Mouse (Mus musculus) CH12.LX (cell line): ENCODE results near the gene Slc30a1. TPM values are rescaled to one million over a fixed set of nuclear protein-coding genes. Genes with fewer than 3 reads are reported as not detected.

Source experiments
- DNase-seq: peaks from one replicate; pipeline ENCODE4 v3.0.0-alpha.2; 2013; ENCODE audit errors: extremely low read depth
- H3K27ac ChIP-seq: 2 replicates; pipeline ENCODE4 v1.5.1; 2012; ENCODE audit warnings: low read depth, mild to moderate bottlenecking, control low read depth, moderate library complexity; ENCODE audit not compliant: insufficient read depth
- H3K27me3 ChIP-seq: replicated peaks from 2 replicates; pipeline ENCODE3; 2012; ENCODE audit warnings: inconsistent platforms
- H3K36me3 ChIP-seq, 2 experiments: replicated peaks in 1 of 2; 2 replicates each; pipeline versions ENCODE3 to v1.6.1; 2012; ENCODE audit warnings: inconsistent platforms in 1 of 2, low read length in 1 of 2, mild to moderate bottlenecking in 1 of 2, mixed read lengths in 1 of 2, moderate library complexity in 1 of 2; ENCODE audit not compliant: control insufficient read depth in 1 of 2, insufficient read depth in 1 of 2
- H3K4me1 ChIP-seq, 2 experiments: 2 replicates each; pipeline ENCODE4 v1.6.1; 2012; ENCODE audit warnings: inconsistent platforms in 1 of 2, moderate library complexity in 1 of 2; ENCODE audit not compliant: insufficient read depth in 2 of 2, control insufficient read depth in 1 of 2
- H3K4me2 ChIP-seq: 2 replicates; pipeline ENCODE4 v1.6.1; 2012; ENCODE audit warnings: low read depth, mild to moderate bottlenecking, control low read depth; ENCODE audit not compliant: poor library complexity, insufficient read depth, severe bottlenecking
- H3K4me3 ChIP-seq, 3 experiments: fragments of 150-350 bp in 1 of 3; sonication (generic) in 1 of 3; replicated peaks in 1 of 3; 2 replicates each; pipeline versions ENCODE3 to v1.5.1; 2011 to 2012; ENCODE audit warnings: low read depth in 2 of 3, low read length in 2 of 3, mild to moderate bottlenecking in 2 of 3, moderate library complexity in 2 of 3, control low read depth in 1 of 3, improper control_type of control experiment in 1 of 3, inconsistent platforms in 1 of 3, mixed read lengths in 1 of 3; ENCODE audit not compliant: poor library complexity in 1 of 3
- H3K79me2 ChIP-seq: replicated peaks from 2 replicates; pipeline ENCODE4 v1.6.1; 2012; ENCODE audit warnings: mild to moderate bottlenecking, moderate library complexity; ENCODE audit not compliant: control insufficient read depth, poor library complexity, insufficient read depth, severe bottlenecking; ENCODE audit errors: extremely low read depth
- H3K9ac ChIP-seq: 2 replicates; pipeline ENCODE4 v1.6.1; 2012; ENCODE audit warnings: low read depth, mild to moderate bottlenecking, control low read depth, moderate library complexity; ENCODE audit not compliant: insufficient read depth
- H3K9me3 ChIP-seq: replicated peaks from 2 replicates; pipeline ENCODE3; 2012; ENCODE audit warnings: low read length, inconsistent platforms, mixed read lengths
- CTCF ChIP-seq, 2 experiments: IDR thresholded peaks in 1 of 2; conservative IDR thresholded peaks in 1 of 2; 2 replicates each; pipeline ENCODE4 v1.5.1; 2011 to 2012; ENCODE audit warnings: low read depth in 2 of 2, low read length in 2 of 2, improper control_type of control experiment in 1 of 2, inconsistent platforms in 1 of 2, mild to moderate bottlenecking in 1 of 2, moderate library complexity in 1 of 2
- E2F4 ChIP-seq: IDR thresholded peaks from 2 replicates; pipeline ENCODE4 v1.6.1; 2011; ENCODE audit warnings: low read depth, low read length, improper control_type of control experiment; ENCODE audit not compliant: insufficient replicate concordance
- EP300 ChIP-seq: IDR thresholded peaks from 2 replicates; pipeline ENCODE4 v1.6.1; 2011; ENCODE audit warnings: low read length, improper control_type of control experiment
- ETS1 ChIP-seq: conservative IDR thresholded peaks from 2 replicates; pipeline ENCODE4 v1.6.1; 2012; ENCODE audit warnings: low read depth, mild to moderate bottlenecking, inconsistent platforms, low read length, improper control_type of control experiment, moderate library complexity
- GABPA ChIP-seq: IDR thresholded peaks from 2 replicates; pipeline ENCODE4 v1.6.1; 2012; ENCODE audit warnings: low read depth, low read length, improper control_type of control experiment, inconsistent platforms; ENCODE audit not compliant: insufficient replicate concordance
- IRF4 ChIP-seq: IDR thresholded peaks from 2 replicates; pipeline ENCODE4 v1.6.1; 2014; ENCODE audit warnings: low read depth, mild to moderate bottlenecking, inconsistent platforms, low read length, improper control_type of control experiment
- JUN ChIP-seq: IDR thresholded peaks from 2 replicates; pipeline ENCODE4 v1.6.1; 2011; ENCODE audit warnings: low read depth, mild to moderate bottlenecking, low read length, improper control_type of control experiment, moderate library complexity; ENCODE audit not compliant: insufficient read depth
- JUND ChIP-seq: conservative IDR thresholded peaks from 2 replicates; pipeline ENCODE4 v1.6.1; 2011; ENCODE audit warnings: low read depth, low read length, improper control_type of control experiment
- MAFK ChIP-seq: IDR thresholded peaks from 2 replicates; pipeline ENCODE4 v1.6.1; 2011; ENCODE audit warnings: low read length, improper control_type of control experiment; ENCODE audit not compliant: insufficient replicate concordance
- MAX ChIP-seq: IDR thresholded peaks from 2 replicates; pipeline ENCODE4 v1.6.1; 2011; ENCODE audit warnings: low read length, improper control_type of control experiment
- MEF2A ChIP-seq: IDR thresholded peaks from 2 replicates; pipeline ENCODE4 v1.6.1; 2014; ENCODE audit warnings: low read depth, mild to moderate bottlenecking, inconsistent platforms, low read length, improper control_type of control experiment, borderline replicate concordance
- NELFE ChIP-seq: IDR thresholded peaks from 2 replicates; pipeline ENCODE4 v1.6.1; 2011; ENCODE audit warnings: low read depth, low read length, improper control_type of control experiment
- PAX5 ChIP-seq: IDR thresholded peaks from 2 replicates; pipeline ENCODE4 v1.6.1; 2012; ENCODE audit warnings: low read length, inconsistent platforms, mixed read lengths
- POLR2A ChIP-seq: IDR thresholded peaks from 2 replicates; pipeline ENCODE4 v1.6.1; 2011; ENCODE audit warnings: low read depth, mild to moderate bottlenecking, improper control_type of control experiment, low read length
- POLR2AphosphoS2 ChIP-seq: IDR thresholded peaks from 2 replicates; pipeline ENCODE4 v1.6.1; 2011; ENCODE audit warnings: low read depth, low read length, improper control_type of control experiment
- RAD21 ChIP-seq: IDR thresholded peaks from 2 replicates; pipeline ENCODE4 v1.6.1; 2011; ENCODE audit warnings: low read depth, mild to moderate bottlenecking, low read length, improper control_type of control experiment, moderate library complexity
- RCOR1 ChIP-seq: conservative IDR thresholded peaks from 2 replicates; pipeline ENCODE4 v1.6.1; 2012; ENCODE audit warnings: low read depth, mild to moderate bottlenecking, inconsistent platforms, low read length, improper control_type of control experiment
- TBP ChIP-seq: conservative IDR thresholded peaks from 2 replicates; pipeline ENCODE4 v1.6.1; 2011; ENCODE audit warnings: low read depth, low read length, improper control_type of control experiment
- TCF12 ChIP-seq: IDR thresholded peaks from 2 replicates; pipeline ENCODE4 v1.6.1; 2014; ENCODE audit warnings: low read depth, mild to moderate bottlenecking, inconsistent platforms, low read length, improper control_type of control experiment
- UBTF ChIP-seq: IDR thresholded peaks from 2 replicates; pipeline ENCODE4 v1.6.1; 2012; ENCODE audit warnings: low read depth, mild to moderate bottlenecking, inconsistent platforms, low read length, improper control_type of control experiment, moderate library complexity
- USF1 ChIP-seq: IDR thresholded peaks from 2 replicates; pipeline ENCODE4 v1.6.1; 2014; ENCODE audit warnings: low read depth, mild to moderate bottlenecking, inconsistent platforms, low read length, improper control_type of control experiment
- ZC3H11A ChIP-seq: IDR thresholded peaks from 2 replicates; pipeline ENCODE4 v1.6.1; 2012; ENCODE audit warnings: low read depth, mild to moderate bottlenecking, inconsistent platforms, low read length, improper control_type of control experiment
- ZKSCAN1 ChIP-seq: IDR thresholded peaks from 2 replicates; pipeline ENCODE4 v1.6.1; 2012; ENCODE audit warnings: low read depth, inconsistent platforms, low read length, improper control_type of control experiment, borderline replicate concordance
- ZMIZ1 ChIP-seq: IDR thresholded peaks from 2 replicates; pipeline ENCODE4 v1.6.1; 2012; ENCODE audit warnings: low read depth, mild to moderate bottlenecking, inconsistent platforms, low read length, improper control_type of control experiment
- ZNF384 ChIP-seq: IDR thresholded peaks from 2 replicates; pipeline ENCODE4 v1.6.1; 2012; ENCODE audit warnings: low read depth, low read length, improper control_type of control experiment, inconsistent platforms
- dilution Hi-C: fragments of 300-500 bp; cut with MboI; formaldehyde crosslinking; loops from 2 replicates; pipeline ENCODE4 v1.14.3; 2020; ENCODE audit warnings: low sequenced_read_pairs; ENCODE audit not compliant: extremely low pct_unique_long_range_greater_than_20kb, extremely low pct_ligation_motif_present
- in situ Hi-C: fragments of 300-500 bp; cut with MboI; formaldehyde crosslinking; loops from 3 replicates; pipeline ENCODE4 v1.14.3; 2019; ENCODE audit warnings: low sequenced_read_pairs, low pct_ligation_motif_present, low pct_unique_long_range_greater_than_20kb, mixed read lengths
- polyA plus RNA-seq: library from polyadenylated mRNA; unstranded; fragments of >175 nt; gene quantifications from 2 replicates; pipeline ENCODE4 v1.2.1, GENCODE M21; 2012; ENCODE audit warnings: low read depth; ENCODE audit not compliant: insufficient read length
- total RNA-seq, 2 experiments: library from RNA; depleted of rRNA; stranded (reverse); fragments of 300-350 nt in 1 of 2; fragments of >200 nt in 1 of 2; gene quantifications; 2 replicates each; pipeline ENCODE4 v1.2.3; 2012 to 2014

Slc30a1 gene
- total and polyA plus RNA-seq, 3 experiments: 4.5 to 15.8 (median 9.4) TPM

GRCm38 (mm10) chr1:191945756-191946155 lies 39.2 kb downstream of the Slc30a1 start:
- H3K9me3 ChIP-seq: no peaks in the 10 kb centered on the region
- H3K4me3 ChIP-seq: no peak overlapping the region
- H3K79me2 ChIP-seq: no peaks in the 10 kb centered on the region
- no peak for TF ChIP-seq NELFE
- no peak for TF ChIP-seq POLR2A
- no peak for TF ChIP-seq ZNF384
- TF ChIP-seq EP300: no peak
- TF ChIP-seq RCOR1: no peak
- TF ChIP-seq IRF4: no peak
- no peak for TF ChIP-seq USF1
- no peak for TF ChIP-seq MAFK
- TF ChIP-seq ZC3H11A: no peak
- TF ChIP-seq RAD21: no peak
- TF ChIP-seq GABPA: no peak
- TF ChIP-seq CTCF (conservative IDR thresholded peaks at IDR 0.05 in 1 of 2, IDR thresholded peaks at IDR 0.05 in 1 of 2; ENCODE audit: low read depth in 2 of 2, low read length in 2 of 2): no peak
- no peak for TF ChIP-seq TBP
- no peak for TF ChIP-seq JUND
- no peak for TF ChIP-seq E2F4
- TF ChIP-seq UBTF: no peak
- no peak for TF ChIP-seq JUN
- DNase-seq: no peak
- in situ Hi-C loops: no loop called here
- H3K4me1 ChIP-seq: peaks cover 18 to 47% of the 10 kb centered on the region in 2 experiments
- H3K4me2 ChIP-seq: no peak overlapping the region
- no peak overlapping the region for H3K27ac ChIP-seq
- H3K36me3 ChIP-seq: no peaks in the 10 kb centered on the region
- H3K9ac ChIP-seq: no peak overlapping the region
- dilution Hi-C loops: no loop called here
- no peaks in the 10 kb centered on the region for H3K27me3 ChIP-seq

- dilution Hi-C loops: no loop called here
- no peak for DNase-seq
- TF ChIP-seq EP300 (no peak), TCF12 (no peak), MAX (no peak), ZKSCAN1 (no peak), USF1 (no peak), POLR2A (no peak), ZNF384 (no peak), ZMIZ1 (no peak), PAX5 (no peak), ETS1 (no peak), IRF4 (no peak), ZC3H11A (no peak), MEF2A (no peak), POLR2AphosphoS2 (no peak)
- TF ChIP-seq, all 38 proteins: peak for 0
- no peaks in the 10 kb centered on the region for H3K9me3 ChIP-seq
- H3K4me2 ChIP-seq: no peak overlapping the region
- H3K4me1 ChIP-seq: peaks cover 18 to 47% of the 10 kb centered on the region in 2 experiments
- H3K36me3 ChIP-seq: no peaks in the 10 kb centered on the region
- H3K27me3 ChIP-seq: no peaks in the 10 kb centered on the region
- H3K9ac ChIP-seq: no peak overlapping the region
- H3K27ac ChIP-seq: no peak overlapping the region
- H3K4me3 ChIP-seq: no peak overlapping the region
- in situ Hi-C loops: no loop called here
- no peaks in the 10 kb centered on the region for H3K79me2 ChIP-seq
These were observed 39.7 kb downstream of the Slc30a1 start for GRCm38 (mm10) chr1:191946261-191946660.
